Mouse (Mus musculus) heart, postnatal 25 days (tissue): Measurements from ENCODE around the gene Mtmr4. TPM values are rescaled to one million over a fixed set of nuclear protein-coding genes. Genes with fewer than 3 reads are reported as not detected.

Experiments used
- DNase-seq: peaks from one replicate; pipeline ENCODE4 v3.0.0; 2022; ENCODE audit warnings: low spot score
- intact Hi-C: fragments of 180-260 bp; cut with DNase I; formaldehyde crosslinking; loops from one replicate; pipeline ENCODE4 v1.15.1; 2025
- total RNA-seq, 2 experiments: library from RNA; stranded (reverse); gene quantifications; 2 replicates each; pipeline ENCODE4 v1.2.3; 2021

The Mtmr4 gene
- total RNA-seq, 2 experiments from 2014 or later = 26.3 to 26.4 TPM

- intact Hi-C loops = no loop called here
- no peak for DNase-seq
Observed at GRCm38 (mm10) chr11:87580543-87581085, 11.3 kb upstream of the Mtmr4 start.

- intact Hi-C loops = no loop called here
Observed at GRCm38 (mm10) chr11:87581161-87581865, 10.6 kb upstream of the Mtmr4 start.

GRCm38 (mm10) chr11:87581933-87582710, 9.8 kb upstream of the Mtmr4 start:
- no peak for DNase-seq
- intact Hi-C loops = no loop called here

More at GRCm38 (mm10) chr11:87581161-87581865, 10.6 kb upstream of the Mtmr4 start:
- DNase-seq = no peak

GRCm38 (mm10) chr11:87583291-87584034, 8.5 kb upstream of the Mtmr4 start:
- no peak for DNase-seq
- intact Hi-C loops = no loop called here

GRCm38 (mm10) chr11:87584711-87585505, 7.1 kb upstream of the Mtmr4 start:
- intact Hi-C loops = no loop called here
- peak; percentile 55 for DNase-seq

GRCm38 (mm10) chr11:87587211-87587874, 4.6 kb upstream of the Mtmr4 start:
- no peak for DNase-seq
- intact Hi-C loops = no loop called here

GRCm38 (mm10) chr11:87589605-87590004, 2.4 kb upstream of the Mtmr4 start:
- no peak for DNase-seq
- intact Hi-C loops = loop anchor here (10.0 kb wide), 1 partner anchor 165 kb away; no protein-coding TSS in a partner anchor

GRCm38 (mm10) chr11:87590841-87591525, 979 bp upstream of the Mtmr4 start:
- intact Hi-C loops = loop anchor here (10.0 kb wide), 1 partner anchor 166 kb away; no protein-coding TSS in a partner anchor
- DNase-seq = no peak

GRCm38 (mm10) chr11:87592354-87592695, 363 bp downstream of the Mtmr4 start:
- DNase-seq = no peak
- intact Hi-C loops = loop anchor here (10.0 kb wide), 1 partner anchor 168 kb away; no protein-coding TSS in a partner anchor

- intact Hi-C loops = loop anchor here (10.0 kb wide), 1 partner anchor 168 kb away; no protein-coding TSS in a partner anchor
- DNase-seq = no peak
Observed at GRCm38 (mm10) chr11:87592713-87593598, 994 bp downstream of the Mtmr4 start.

GRCm38 (mm10) chr11:87595327-87595841, 3.4 kb downstream of the Mtmr4 start:
- intact Hi-C loops = loop anchor here (10.0 kb wide), 1 partner anchor 171 kb away; no protein-coding TSS in a partner anchor
- DNase-seq = peak; percentile 81

GRCm38 (mm10) chr11:87595976-87596375, 4.0 kb downstream of the Mtmr4 start:
- no peak for DNase-seq
- intact Hi-C loops = loop anchor here (10.0 kb wide), 1 partner anchor 171 kb away; no protein-coding TSS in a partner anchor

- intact Hi-C loops = loop anchor here (10.0 kb wide), 1 partner anchor 172 kb away; no protein-coding TSS in a partner anchor
- DNase-seq = no peak
Observed at GRCm38 (mm10) chr11:87596492-87596891, 4.5 kb downstream of the Mtmr4 start.

GRCm38 (mm10) chr11:87597061-87597460, 5.1 kb downstream of the Mtmr4 start:
- intact Hi-C loops = loop anchor here (10.0 kb wide), 1 partner anchor 172 kb away; no protein-coding TSS in a partner anchor
- DNase-seq = no peak

- intact Hi-C loops = loop anchor here (10.0 kb wide), 1 partner anchor 175 kb away; no protein-coding TSS in a partner anchor
- no peak for DNase-seq
Observed at GRCm38 (mm10) chr11:87599395-87600089, 7.6 kb downstream of the Mtmr4 start.

GRCm38 (mm10) chr11:87600322-87600853, 8.4 kb downstream of the Mtmr4 start:
- no peak for DNase-seq

More at GRCm38 (mm10) chr11:87600322-87600853, 8.4 kb downstream of the Mtmr4 start:
- intact Hi-C loops = no loop called here
